Mouse (Mus musculus): ENCODE data around the gene Hspg2. TPM values are rescaled to one million over a fixed set of nuclear protein-coding genes. Genes with fewer than 3 reads are reported as not detected.
A peak's percentile ranks its signal among the peaks of the same experiment; 100 is the strongest.

The Hspg2 gene
- polyA plus RNA-seq, 1 experiment from 2014 or later = 21.0 TPM

DNA sequence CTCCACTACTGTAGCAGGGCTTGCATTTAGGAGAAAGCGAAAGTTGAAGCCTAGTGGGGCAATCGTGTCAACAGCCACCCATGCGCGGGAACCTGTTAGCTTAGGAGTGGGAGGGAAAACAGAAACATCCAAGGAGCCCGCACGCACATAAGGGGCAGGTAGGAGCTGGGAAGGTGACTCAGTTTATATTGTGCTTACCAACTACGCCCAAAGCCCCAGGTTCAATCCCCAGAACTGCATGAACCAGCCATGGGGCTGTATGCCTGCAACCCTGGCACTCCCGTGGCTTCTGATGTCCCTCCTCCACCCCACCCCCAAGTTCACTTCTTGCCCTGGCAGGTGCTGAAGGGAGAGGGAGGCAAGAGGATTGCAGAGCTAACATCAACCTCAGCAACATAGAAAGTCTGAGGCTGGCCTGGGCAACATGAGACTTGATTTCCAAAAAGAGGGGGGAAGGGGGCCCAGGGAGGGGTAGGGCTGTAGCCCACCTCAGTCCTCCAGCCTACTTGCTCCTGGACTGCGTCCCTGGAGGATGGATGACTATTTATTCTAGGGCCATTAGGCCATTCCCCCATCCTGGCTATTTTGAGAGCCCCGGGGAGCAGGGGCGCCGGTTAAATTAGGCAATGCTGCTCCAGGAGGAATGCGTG lies 12.9 kb downstream of the Hspg2 start:
- DNase-seq (ENCODE audit: low spot score) (no peak), ATAC-seq (replicated peaks; ENCODE audit: low FRiP score) (no peak)
- Histone ChIP-seq H3K4me1 (replicated peaks; ENCODE audit: control insufficient read depth, insufficient read depth, low read length) (peaks cover 36% of the 10 kb centered on the region), H3K9me3 (ENCODE audit: control insufficient read depth, low read length) (no peaks in the 10 kb centered on the region), H3K27ac (ENCODE audit: low read depth, low read length) (no peak overlapping the region), H3K4me2 (ENCODE audit: low read depth, low read length, severe bottlenecking) (no peak overlapping the region), H3K36me3 (ENCODE audit: control insufficient read depth, insufficient read depth, low read length) (no peaks in the 10 kb centered on the region), H3K27me3 (ENCODE audit: control insufficient read depth, insufficient read depth, low read length) (no peaks in the 10 kb centered on the region), H3K9ac (ENCODE audit: low read length) (no peak overlapping the region), H3K4me3 (ENCODE audit: low read depth, low read length) (no peak overlapping the region)
- WGBS = 65% methylated on average over 13 of the region's 13 CpGs

DNA sequence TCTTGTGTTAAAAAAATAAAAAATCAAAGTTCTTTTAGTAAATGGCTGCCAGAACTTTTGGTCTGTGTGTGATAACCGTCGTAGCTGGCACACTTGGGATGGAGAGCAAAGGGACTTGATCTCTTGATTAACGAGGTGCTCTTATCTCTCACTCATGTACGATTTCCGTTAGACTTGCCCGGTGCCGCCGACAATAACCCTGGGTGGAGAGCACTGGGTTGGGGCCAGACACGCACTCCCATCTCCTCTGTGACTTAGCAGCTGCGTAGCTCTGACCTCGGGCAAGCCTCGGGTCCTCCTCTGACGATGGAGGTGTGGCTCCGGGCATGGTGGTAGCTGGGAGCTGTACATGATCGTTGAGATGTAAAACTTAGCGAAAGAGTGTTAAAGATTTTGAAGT lies 15.3 kb downstream of the Hspg2 start:
- 82% methylated on average over 16 of the region's 16 CpGs for WGBS
- Histone ChIP-seq H3K9ac (ENCODE audit: low read length) (no peak overlapping the region), H3K36me3 (ENCODE audit: control insufficient read depth, insufficient read depth, low read length) (no peaks in the 10 kb centered on the region), H3K4me3 (ENCODE audit: low read depth, low read length) (no peak overlapping the region), H3K4me2 (ENCODE audit: low read depth, low read length, severe bottlenecking) (no peak overlapping the region), H3K4me1 (replicated peaks; ENCODE audit: control insufficient read depth, insufficient read depth, low read length) (peaks cover 41% of the 10 kb centered on the region), H3K27ac (ENCODE audit: low read depth, low read length) (no peak overlapping the region), H3K27me3 (ENCODE audit: control insufficient read depth, insufficient read depth, low read length) (no peaks in the 10 kb centered on the region), H3K9me3 (ENCODE audit: control insufficient read depth, low read length) (no peaks in the 10 kb centered on the region)
- no peak for ATAC-seq (replicated peaks; ENCODE audit: low FRiP score)
- no peak for DNase-seq (ENCODE audit: low spot score)

GRCm38 (mm10) chr4:137484586-137484985 lies 16.0 kb downstream of the Hspg2 start:
- H3K4me2 ChIP-seq (ENCODE audit: low read depth, low read length, severe bottlenecking) = no peak overlapping the region
- H3K27ac ChIP-seq (ENCODE audit: low read depth, low read length) = no peak overlapping the region
- no peaks in the 10 kb centered on the region for H3K9me3 ChIP-seq (ENCODE audit: control insufficient read depth, low read length)
- H3K27me3 ChIP-seq (ENCODE audit: control insufficient read depth, insufficient read depth, low read length) = no peaks in the 10 kb centered on the region
- DNase-seq (ENCODE audit: low spot score) = no peak
- peaks cover 46% of the 10 kb centered on the region for H3K4me1 ChIP-seq (replicated peaks; ENCODE audit: control insufficient read depth, insufficient read depth, low read length)
- no peak overlapping the region for H3K4me3 ChIP-seq (ENCODE audit: low read depth, low read length)
- ATAC-seq (replicated peaks; ENCODE audit: low FRiP score) = no peak
- H3K36me3 ChIP-seq (ENCODE audit: control insufficient read depth, insufficient read depth, low read length) = no peaks in the 10 kb centered on the region
- 85% methylated on average over 7 of the region's 7 CpGs for WGBS
- no peak overlapping the region for H3K9ac ChIP-seq (ENCODE audit: low read length)

DNA sequence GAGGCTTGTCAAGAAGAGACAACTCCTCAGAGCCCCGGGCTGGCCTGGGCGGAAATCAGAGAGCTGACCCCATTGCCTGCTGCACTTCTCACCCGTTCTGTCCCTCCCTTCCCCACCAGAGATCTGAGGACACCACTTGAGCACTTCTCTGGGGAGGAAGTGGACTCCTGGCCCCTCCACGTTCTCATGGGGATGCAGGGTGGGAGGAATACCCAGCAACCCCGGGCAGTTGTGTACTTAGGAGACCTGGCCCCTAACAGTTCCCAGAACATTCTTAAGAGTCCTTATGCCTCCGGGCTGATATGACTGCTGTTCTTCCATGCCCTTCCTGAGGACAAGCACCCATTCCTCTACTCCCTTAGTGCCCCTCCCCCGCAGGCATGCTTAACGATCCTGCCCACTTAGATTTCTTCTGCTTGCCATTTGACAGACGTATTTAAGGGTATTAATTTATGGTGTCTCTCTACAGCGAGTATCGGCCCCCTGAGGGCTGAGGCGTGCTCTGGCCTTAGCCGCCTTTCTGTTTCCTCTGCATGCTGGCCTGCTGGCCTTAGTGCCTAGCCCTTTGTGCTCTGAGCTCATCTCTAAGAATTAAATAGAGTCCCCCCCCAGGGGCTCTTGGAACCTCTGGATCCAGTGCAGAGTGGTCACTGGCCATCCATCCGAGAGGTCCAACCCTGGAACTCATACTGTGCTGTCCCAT lies 16.8 kb downstream of the Hspg2 start:
- Histone ChIP-seq H3K4me1 (replicated peaks; ENCODE audit: control insufficient read depth, insufficient read depth, low read length) (peaks cover 43% of the 10 kb centered on the region), H3K27ac (ENCODE audit: low read depth, low read length) (peak overlapping the region; percentile 12; the same call in 1 of the 2 replicates), H3K4me3 (ENCODE audit: low read depth, low read length) (no peak overlapping the region), H3K9ac (ENCODE audit: low read length) (no peak overlapping the region), H3K9me3 (ENCODE audit: control insufficient read depth, low read length) (no peaks in the 10 kb centered on the region), H3K36me3 (ENCODE audit: control insufficient read depth, insufficient read depth, low read length) (no peaks in the 10 kb centered on the region), H3K4me2 (ENCODE audit: low read depth, low read length, severe bottlenecking) (no peak overlapping the region), H3K27me3 (ENCODE audit: control insufficient read depth, insufficient read depth, low read length) (no peaks in the 10 kb centered on the region)
- WGBS = 49% methylated on average over 14 of the region's 14 CpGs
- DNase-seq (ENCODE audit: low spot score) (no peak), ATAC-seq (replicated peaks; ENCODE audit: low FRiP score) (no peak)

- H3K27me3 ChIP-seq (ENCODE audit: control insufficient read depth, insufficient read depth, low read length) = no peaks in the 10 kb centered on the region
- H3K36me3 ChIP-seq (ENCODE audit: control insufficient read depth, insufficient read depth, low read length) = no peaks in the 10 kb centered on the region
- DNase-seq (ENCODE audit: low spot score) (no peak), ATAC-seq (replicated peaks; ENCODE audit: low FRiP score) (no peak)
- H3K4me3 ChIP-seq (ENCODE audit: low read depth, low read length) = no peak overlapping the region
- H3K27ac ChIP-seq (ENCODE audit: low read depth, low read length) = peak overlapping the region; percentile 12; the same call in 1 of the 2 replicates
- no peaks in the 10 kb centered on the region for H3K9me3 ChIP-seq (ENCODE audit: control insufficient read depth, low read length)
- H3K9ac ChIP-seq (ENCODE audit: low read length) = peak overlapping the region; percentile 27
- no peak overlapping the region for H3K4me2 ChIP-seq (ENCODE audit: low read depth, low read length, severe bottlenecking)
- H3K4me1 ChIP-seq (replicated peaks; ENCODE audit: control insufficient read depth, insufficient read depth, low read length) = peaks cover 41% of the 10 kb centered on the region
- WGBS = 46% methylated on average over 20 of the region's 20 CpGs
These were observed 17.8 kb downstream of the Hspg2 start for GRCm38 (mm10) chr4:137486081-137487014.

DNA sequence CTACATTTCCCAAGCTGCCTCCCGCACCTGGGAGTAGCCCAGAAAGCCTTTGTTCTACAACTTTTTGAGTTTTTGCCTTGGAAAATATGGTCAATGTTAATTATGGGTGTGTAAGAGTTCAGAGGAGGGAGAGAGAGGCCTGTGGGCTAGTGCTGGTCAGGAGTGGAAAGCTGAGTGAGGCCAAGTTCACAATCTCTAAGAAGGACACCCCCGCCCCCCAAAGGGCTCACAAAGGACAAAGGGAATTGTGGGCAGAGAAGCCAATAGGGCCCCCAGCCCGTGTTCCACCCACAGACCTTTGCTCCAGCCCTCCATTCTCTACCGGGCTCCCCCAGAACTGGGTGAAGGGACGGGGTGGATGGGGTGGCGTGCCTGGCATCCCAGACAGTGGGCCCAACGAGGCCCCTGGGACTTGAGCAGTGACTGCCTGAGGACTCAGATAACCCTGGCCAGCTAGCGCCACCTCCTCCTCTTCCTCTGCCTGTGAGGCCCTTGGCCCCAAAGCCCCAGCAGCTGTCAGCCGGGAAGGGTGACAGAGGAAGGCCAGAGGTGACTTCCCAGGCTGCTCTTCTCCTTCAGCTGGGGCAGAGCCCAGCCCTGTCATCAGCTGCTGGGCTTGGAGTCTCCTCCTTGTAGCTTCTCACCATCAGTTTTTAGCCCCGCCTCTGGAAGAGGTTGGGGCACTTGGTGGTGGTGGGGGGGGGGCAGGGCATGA lies 18.9 kb downstream of the Hspg2 start:
- H3K27me3 ChIP-seq (ENCODE audit: control insufficient read depth, insufficient read depth, low read length) = no peaks in the 10 kb centered on the region
- WGBS = 52% methylated on average over 10 of the region's 10 CpGs
- 0 out of 2 replicates have a peak overlapping the region, but pooled peaks have one; percentile 46 for H3K27ac ChIP-seq (ENCODE audit: low read depth, low read length)
- H3K9me3 ChIP-seq (ENCODE audit: control insufficient read depth, low read length) = no peaks in the 10 kb centered on the region
- peaks cover 36% of the 10 kb centered on the region for H3K4me1 ChIP-seq (replicated peaks; ENCODE audit: control insufficient read depth, insufficient read depth, low read length)
- H3K4me2 ChIP-seq (ENCODE audit: low read depth, low read length, severe bottlenecking) = no peak overlapping the region
- no peaks in the 10 kb centered on the region for H3K36me3 ChIP-seq (ENCODE audit: control insufficient read depth, insufficient read depth, low read length)
- H3K9ac ChIP-seq (ENCODE audit: low read length) = no peak overlapping the region
- ATAC-seq (replicated peaks; ENCODE audit: low FRiP score) (no peak), DNase-seq (ENCODE audit: low spot score) (no peak)
- no peak overlapping the region for H3K4me3 ChIP-seq (ENCODE audit: low read depth, low read length)

GRCm38 (mm10) chr4:137488038-137488437 lies 19.5 kb downstream of the Hspg2 start:
- Histone ChIP-seq H3K4me2 (ENCODE audit: low read depth, low read length, severe bottlenecking) (no peak overlapping the region), H3K4me3 (ENCODE audit: low read depth, low read length) (no peak overlapping the region), H3K9me3 (ENCODE audit: control insufficient read depth, low read length) (no peaks in the 10 kb centered on the region), H3K9ac (ENCODE audit: low read length) (no peak overlapping the region), H3K27ac (ENCODE audit: low read depth, low read length) (no peak overlapping the region), H3K27me3 (ENCODE audit: control insufficient read depth, insufficient read depth, low read length) (no peaks in the 10 kb centered on the region), H3K36me3 (ENCODE audit: control insufficient read depth, insufficient read depth, low read length) (no peaks in the 10 kb centered on the region), H3K4me1 (replicated peaks; ENCODE audit: control insufficient read depth, insufficient read depth, low read length) (peaks cover 36% of the 10 kb centered on the region)
- no peak for DNase-seq (ENCODE audit: low spot score)
- 38% methylated on average over 11 of the region's 11 CpGs for WGBS
- no peak for ATAC-seq (replicated peaks; ENCODE audit: low FRiP score)

All from forebrain, embryonic 11.5 days (tissue).